Mouse (Mus musculus) stomach, postnatal 0 days (tissue): ENCODE measurements at regions not wholly inside any gene's neighbourhood (a gene's known extent, or its start where the extent isn't known, plus 50 kb on each side); places are given as distances from the start of the nearest gene placed in this dataset.

Source experiments
- CTCF ChIP-seq: IDR thresholded peaks from 2 replicates; pipeline ENCODE4 v1.5.1; 2016; ENCODE audit warnings: antibody characterized with exemption, low read depth, mild to moderate bottlenecking, moderate library complexity
- EP300 ChIP-seq: optimal IDR thresholded peaks from 2 replicates; pipeline ENCODE3; 2016; ENCODE audit warnings: antibody characterized with exemption

DNA sequence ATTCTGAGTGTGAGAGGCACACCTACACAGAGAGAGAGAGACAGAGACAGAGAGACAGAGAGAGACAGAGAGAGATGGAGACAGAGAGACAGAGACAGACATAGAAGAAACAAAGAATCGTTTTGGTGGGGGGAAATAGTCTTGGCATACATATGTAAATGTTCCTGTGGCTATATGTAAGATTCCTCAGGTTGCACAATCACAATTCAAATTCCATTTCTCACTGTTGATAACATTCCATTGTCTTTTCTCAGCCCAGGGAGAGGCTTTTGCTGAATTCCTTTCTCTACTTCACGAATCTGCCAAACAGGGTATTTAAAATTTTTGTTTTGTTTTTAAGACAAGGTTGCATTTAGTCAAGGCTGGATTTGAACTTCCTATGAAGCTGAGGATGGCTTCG lies 205.0 kb upstream of the Ell2 start:
- TF ChIP-seq EP300 (no peak), CTCF (no peak)
